Mouse (Mus musculus) WW6 (cell line): ENCODE measurements around the gene Tbx20.

ENCODE experiments used
- DNase-seq: peaks from one replicate; pipeline ENCODE4 v3.0.0-alpha.2; 2013; ENCODE audit warnings: low read depth, low spot score

Gene Tbx20

DNA sequence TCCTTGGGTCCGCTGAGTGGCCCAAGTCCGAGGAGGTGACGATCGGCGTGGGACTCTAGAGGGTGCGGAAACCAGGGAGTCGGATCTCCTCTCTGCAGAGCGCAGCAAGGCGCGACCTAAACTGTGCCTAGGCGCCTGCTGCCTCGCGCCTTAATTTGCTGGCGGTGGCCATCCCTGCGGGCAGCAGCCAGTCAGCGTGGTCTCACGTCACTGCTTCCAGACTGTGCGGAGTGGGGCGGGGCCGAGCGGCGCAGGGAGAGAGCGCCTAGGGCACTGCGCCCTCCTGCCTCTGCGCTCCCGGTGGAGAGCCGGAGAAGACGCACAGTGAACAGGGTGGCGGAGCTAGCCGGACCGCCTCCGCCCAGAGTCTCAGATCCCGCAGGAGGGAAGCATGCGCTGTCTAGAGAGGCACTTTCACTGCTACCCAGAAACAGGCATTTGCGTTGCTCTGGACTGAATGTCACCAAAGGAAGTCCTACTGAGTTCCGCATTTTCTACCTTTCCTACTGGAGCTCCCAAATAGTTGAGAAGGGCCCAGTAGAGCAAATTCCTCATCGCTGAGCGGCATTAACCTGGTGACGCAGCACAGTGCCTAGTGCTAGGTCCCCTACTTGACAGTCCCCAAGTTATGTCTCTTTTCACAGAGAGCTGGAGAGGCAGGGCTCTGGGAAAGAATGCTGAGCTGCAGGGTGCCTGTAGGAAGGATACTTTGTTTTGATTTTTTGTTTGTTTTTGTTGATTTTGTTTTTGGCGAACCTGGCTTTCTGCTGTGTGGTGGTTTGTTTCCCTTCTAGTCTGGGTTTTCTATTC lies at the start of gene Tbx20:
Gene Tbx20, minus strand, starts transcription at position 144 of the 810 bp plus-strand sequence.
- peak; percentile 80 for DNase-seq

DNA sequence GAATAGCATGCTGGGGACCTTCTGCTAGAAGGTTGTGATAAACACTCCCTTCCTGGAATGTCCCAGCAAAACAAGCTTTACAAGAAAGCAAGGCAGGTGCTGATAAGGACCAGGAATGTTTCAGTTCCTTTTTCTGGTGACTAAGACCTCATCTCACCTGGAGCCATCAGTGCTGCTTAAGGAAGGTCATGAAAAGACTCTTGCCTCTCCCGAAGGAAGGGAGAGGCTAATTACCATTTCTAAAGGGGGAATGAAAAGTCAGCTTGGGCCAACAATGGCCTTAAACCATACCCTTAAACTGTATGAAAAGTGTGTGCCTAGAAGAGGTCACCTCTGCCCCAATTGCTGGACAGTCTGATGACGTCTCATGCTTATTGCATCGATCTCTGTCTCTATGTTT lies 44.4 kb upstream of the Tbx20 start:
- DNase-seq = no peak

DNA sequence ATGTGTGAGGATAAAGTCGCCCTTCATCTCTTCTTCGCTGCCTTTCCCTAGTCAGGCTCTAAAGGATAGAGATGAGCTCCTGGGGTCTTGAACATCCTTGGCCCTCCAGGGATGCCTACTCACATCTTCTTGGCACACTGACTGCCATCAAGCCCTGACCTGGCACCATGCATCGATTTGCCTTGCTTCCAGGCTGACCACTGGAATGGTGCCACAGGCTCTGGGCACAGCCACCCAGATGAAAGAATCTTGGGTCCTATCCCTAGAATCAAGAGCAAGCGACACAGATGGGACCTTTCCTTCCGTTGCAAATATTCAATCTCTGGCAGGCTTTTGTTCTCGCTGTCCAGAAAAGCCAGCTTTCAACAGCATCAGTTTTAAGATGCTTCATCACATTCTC lies 38.4 kb upstream of the Tbx20 start:
- DNase-seq = no peak

DNA sequence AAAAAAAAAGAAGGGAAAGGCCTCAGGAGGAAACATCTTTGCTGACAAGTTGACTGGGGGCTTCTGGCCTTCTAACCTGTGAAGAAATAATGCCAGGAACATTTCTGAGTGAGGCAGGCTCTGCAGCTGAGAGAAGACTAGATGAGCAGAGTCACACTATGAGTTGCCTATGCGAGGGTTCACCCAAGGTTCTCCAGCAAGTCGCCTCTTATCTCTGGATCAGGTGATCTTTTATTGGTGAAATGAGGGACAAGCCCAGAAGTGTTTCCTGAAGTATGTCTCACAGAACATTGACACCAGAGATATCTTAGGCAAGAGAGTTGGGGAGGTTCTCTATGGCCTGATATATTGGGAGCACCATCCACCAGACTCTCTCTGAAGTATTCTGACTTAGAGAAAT lies 18.0 kb upstream of the Tbx20 start:
- DNase-seq = no peak

DNA sequence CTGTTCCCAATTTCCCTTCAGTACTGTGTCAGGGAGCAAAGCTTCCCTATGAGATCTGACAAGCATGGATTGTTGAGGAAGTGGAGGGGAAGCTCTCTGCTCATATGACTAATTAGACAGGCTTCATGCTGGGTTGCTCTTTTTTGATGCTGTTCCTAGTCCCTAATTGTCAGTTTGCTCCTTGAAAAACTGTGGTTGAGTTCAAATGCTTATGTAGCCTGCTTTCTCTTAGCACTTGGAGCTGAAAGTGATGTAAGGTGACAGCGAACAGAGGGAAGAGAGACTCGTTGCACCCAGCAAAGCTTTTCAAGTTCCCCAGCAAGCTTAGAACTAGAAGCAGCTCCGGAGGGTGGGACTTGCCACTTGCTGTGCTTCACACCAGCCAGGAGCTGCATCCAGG lies 15.3 kb upstream of the Tbx20 start:
- DNase-seq = no peak

DNA sequence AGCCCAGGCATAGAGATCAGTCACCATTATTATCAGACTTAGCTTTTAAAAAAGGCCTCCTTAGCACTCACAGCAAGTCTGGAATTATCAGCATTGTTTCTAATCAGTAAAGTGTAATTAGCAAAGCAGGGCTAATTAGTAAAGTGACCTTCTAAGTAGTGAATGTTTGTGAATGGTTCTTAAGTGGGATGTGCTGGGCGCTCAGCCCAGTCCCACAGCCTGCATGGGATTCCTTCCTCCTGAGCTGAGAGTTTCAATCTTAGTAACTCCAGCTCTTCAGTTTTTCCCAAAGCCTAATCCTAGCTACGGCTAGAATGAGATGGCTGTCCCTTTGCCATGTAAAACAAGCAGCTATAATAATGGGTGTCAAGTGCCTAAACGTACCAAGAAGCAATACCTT lies 8.2 kb upstream of the Tbx20 start:
- no peak for DNase-seq

DNA sequence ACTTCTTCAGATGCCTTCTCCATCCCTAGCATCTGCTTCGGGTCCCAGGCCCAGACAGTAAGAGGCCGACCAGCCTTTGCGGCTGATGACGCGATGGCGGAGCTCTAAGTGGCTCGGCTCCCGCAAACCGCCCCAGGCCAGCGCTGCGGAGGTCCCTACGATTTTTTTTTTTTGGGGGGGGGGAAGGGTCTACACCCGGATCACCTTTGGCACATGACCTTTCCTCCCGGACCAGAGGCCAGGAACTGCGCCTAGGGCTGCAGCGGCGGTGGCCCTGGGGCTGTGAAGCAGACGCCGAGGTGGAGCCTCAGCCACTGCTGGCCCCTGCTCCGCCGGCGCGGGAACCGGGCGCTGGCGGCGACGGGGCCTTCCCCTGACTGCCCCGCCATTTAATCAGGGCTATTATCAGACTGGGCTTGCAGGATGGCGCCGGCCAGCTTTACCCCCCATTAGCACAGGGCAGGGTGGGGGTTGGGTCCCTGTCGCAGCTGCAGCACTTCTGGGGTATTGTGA lies 6.9 kb upstream of the Tbx20 start:
- no peak for DNase-seq

DNA sequence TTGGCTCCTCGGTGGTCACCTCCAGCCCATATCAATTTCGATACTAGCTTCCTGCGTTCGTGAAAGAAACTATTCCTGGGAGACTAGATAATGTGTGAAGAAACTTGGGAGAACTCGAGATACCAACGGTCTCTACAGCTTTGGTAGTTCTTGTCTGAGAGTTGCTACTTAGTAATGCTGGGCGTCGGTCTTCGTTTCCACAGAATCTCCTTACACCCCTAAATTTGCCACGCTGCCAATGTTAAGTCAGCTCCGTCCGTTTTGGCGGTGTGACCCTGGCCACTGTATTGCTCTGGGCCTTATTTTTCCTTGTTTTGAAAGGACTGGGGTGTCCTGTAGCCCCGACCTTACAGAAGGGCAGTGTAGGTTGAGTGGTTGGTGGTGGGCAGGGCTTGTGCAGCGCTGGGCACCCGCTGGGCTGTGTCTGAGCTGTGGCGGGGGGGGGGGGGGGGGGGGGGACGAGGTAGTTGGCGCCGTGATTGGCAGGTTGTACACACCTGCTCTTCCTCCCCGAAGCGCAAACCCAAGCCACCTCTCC lies 6.4 kb upstream of the Tbx20 start:
- DNase-seq = no peak

DNA sequence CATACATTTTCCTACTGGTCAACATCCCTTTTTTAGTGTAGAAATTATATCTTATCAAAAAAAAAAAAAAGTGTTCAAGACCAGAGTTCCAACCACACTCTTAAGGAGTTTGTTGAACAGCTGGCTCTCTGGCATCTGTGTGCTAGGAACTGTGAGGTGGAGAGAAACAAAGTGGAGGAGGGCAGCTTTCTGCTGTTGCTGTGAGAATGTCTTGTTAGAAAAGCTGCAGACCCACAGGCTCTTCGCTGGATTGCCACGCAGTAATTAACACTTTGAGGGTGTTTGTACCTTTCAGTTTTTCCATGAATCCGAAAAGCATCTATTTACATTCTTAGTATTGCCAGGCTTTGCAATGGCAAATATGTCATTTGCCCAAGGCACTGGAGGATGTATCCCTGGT lies 5.9 kb upstream of the Tbx20 start:
- no peak for DNase-seq

DNA sequence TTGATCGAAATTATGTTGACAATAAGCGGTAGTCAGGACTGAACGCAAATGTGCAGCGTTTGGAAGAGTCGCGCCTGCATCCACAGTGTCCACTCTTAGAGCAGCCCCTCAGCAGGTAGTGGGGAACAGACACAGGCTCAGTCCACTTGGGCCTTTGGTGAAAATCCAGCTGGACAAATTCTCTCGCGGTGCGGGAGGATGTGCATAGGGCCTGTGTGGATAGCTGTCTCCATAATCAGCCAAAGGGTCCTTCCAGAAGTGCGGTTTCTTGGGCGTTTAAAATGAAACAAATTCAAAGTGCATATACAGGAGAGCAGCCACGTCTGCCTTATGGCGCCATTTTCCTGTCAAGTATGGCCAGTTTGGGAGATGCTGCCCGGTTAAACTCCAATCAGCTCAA lies 4.5 kb upstream of the Tbx20 start:
- no peak for DNase-seq

DNA sequence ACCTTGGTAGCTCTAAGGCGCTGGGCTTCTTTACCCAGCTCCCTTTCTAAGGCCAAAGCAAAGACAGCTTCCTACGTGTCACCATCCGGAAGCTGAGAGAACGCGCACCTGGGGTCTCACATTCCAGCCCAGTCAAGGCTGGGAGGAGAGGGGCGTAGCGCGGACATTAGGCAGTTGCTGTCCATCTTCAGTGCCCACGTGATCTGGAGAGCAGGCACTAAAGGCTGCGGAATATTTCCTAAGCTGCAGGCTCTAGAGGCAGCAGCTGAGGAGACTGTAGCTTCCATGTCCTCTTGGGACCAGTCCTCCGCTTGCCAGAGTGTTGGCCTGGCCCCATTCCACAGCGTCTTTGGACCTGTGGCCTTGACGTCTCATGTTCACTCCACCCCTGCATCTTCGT lies 3.9 kb upstream of the Tbx20 start:
- no peak for DNase-seq

DNA sequence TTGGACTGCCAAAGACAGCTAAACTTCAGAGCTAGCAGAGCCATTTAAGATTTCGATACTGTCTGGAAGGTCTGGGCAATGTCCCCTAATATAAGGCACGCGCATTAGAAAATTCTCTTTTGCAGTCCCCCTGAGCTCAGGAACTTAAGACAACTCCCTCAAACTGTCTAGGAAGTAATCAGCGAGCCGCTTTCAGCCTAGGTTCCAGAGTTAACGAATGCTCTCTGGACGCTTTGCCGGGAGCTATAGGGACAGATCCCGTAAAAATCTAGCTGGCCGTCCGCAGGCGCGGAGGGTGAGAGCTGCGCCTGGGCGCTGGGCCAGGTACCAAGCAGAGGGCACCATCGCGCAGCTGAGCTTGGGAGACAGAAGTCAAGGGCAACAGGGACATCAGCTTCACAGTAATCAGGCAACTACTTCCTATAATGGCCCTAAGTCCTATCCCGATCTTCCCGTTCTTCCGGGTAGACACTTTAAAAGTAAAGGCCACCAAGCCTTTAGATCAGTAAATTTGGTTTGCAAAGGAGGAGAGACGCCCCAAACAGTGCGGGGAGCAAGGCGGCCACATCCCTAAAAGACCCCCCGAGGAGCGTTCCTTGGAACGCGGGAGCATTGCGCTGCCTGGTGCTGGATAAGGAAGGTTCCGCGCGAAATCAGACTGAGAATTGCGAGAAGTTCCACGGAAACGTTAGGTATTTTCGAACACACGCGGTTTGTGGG lies 3.2 kb upstream of the Tbx20 start:
- DNase-seq = no peak

DNA sequence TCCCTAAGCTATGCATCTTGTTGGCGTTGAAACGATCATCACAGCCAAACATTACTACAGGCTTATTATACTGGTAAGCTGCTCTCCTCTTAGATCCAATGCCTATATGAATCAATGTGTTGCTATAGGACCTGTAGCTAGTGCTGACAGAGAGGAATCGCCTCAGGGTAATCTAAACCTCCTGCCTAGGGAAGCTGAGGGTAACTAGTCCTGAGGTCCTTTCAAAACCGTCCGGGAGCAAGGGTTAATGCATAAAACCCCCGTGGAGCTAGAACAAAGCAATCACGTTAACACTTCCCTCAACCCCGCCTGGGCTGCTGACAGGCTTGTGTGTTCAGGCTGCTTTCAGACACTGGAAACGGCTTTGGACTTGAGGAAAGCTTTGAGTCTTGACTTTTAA lies 2.4 kb upstream of the Tbx20 start:
- DNase-seq = peak; percentile 74

DNA sequence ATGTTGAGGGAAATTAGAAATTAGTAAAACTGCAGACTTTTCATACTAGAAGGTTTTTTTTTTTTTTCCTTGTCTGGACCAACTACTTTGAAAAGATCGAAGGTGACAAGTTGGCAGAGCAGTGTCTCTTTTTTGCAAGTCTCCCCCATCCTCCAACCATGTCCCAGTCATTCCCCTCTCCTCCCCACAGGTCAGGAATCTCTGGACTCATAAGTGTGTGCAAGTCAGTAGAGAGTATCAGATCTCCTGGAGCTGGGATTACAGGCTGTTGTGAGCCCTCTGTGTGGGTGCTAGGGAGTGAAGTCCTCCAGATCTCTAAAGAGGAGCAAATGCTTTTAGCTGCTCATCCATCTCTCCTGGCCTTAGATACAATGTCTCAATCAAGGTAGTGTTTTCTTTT lies 1.5 kb upstream of the Tbx20 start:
- DNase-seq = no peak

DNA sequence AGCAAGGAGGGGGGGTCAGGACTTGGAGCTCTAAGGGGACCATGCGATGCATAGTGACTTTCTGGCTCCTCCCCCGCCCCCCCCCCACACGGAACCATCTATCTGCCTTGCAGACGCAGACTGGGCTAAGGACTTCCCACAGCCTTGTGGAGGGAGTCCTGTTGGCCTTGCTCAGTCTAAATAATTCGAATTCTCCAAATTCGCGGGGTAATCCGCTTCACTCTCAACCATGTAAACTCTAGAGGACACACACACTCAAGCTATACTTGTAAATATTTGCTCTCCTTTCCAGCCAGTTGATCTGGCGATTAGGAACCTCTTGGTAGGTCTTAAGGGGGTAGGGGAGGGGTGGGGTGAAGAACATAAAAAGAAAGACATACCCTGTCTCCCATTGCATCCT lies 898 bp upstream of the Tbx20 start:
- DNase-seq = no peak

DNA sequence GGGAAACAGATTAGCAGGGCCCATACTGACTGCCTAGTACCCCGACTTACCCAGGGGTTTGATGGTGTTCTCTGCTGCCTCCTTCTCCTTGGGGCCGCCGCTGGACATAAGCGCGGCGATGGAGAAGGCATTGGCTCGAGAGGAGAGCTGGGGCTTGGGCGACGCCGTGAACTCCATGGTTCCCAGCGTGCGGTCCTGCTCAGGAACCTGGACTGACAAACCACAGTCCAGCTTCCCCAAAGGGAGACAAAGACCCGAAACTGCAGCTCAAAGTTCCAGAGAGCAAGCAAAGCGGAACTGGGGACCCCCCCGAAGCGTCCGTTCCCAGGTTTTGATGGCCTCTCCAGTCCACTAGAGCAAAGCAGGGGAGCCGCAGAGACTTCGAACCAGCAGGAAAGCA lies 434 bp downstream of the Tbx20 start:
- no peak for DNase-seq

DNA sequence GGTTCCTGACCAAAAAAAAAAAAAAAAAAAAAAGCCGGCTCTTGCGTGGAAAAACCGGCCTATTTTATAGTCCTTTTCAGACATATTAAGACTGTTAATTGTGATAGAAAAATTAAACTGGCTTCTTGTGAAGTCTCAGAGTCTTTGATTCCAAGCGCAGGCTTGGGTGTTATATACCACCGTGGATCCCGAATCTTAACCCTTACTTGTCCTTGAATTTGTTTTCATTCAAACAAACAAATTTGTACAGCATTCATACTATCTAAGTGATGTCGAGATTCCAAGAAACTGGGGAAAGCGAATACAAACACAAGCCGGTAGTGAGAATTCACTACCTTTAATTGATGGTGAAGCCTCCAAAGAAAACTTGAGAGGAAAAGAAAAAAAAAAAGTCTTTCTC lies 932 bp downstream of the Tbx20 start:
- no peak for DNase-seq

DNA sequence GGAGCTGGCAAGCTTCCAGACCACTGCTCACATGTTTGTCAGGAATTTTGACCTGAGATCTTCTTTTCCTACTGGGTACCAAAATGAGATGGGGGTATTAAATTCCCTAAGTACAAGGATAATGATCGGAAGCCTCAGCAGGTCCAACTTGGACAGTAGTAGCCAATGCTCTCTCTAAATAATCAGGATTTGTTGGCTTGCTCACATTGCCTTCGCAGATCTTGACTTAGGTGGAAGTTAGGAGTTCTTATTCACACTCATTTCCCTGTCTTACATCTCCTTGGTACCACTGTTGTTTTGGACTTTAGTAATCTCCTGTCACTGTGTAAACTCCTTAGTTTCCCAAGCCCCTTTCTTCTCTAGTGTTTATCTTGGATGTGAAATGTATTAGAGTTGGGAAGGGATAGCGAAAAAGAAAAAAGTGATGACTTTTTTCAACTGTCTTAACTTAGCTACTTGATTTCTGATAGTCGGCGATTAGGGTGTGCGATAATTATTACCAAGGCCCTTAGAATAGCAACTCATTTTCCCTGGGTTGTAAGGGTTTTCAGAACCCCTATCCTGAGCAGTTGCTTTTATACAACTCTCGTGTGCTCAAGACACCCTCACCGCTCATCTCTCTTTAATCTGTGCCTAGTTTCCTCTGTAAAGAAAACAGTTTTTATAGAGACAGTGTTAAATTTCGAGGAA lies 1.5 kb downstream of the Tbx20 start:
- no peak for DNase-seq

DNA sequence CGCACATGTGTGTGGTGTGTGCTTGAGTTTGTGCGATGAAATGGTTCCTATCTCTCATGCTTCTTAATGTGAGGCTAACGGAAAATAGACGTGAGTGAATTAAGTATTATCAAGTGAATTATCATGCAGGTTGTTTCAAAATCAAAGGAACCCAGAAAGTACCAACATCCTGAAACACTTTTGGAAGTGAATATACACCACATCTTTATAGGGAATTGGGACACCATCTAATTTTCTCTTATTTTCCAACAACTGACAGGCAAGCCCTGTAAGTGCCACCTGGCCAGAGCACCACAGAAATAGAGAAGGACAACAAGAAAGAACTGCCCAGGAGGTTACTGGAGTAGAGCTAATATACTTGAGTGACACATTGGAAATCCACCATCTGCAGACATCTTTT lies 2.4 kb downstream of the Tbx20 start:
- no peak for DNase-seq

DNA sequence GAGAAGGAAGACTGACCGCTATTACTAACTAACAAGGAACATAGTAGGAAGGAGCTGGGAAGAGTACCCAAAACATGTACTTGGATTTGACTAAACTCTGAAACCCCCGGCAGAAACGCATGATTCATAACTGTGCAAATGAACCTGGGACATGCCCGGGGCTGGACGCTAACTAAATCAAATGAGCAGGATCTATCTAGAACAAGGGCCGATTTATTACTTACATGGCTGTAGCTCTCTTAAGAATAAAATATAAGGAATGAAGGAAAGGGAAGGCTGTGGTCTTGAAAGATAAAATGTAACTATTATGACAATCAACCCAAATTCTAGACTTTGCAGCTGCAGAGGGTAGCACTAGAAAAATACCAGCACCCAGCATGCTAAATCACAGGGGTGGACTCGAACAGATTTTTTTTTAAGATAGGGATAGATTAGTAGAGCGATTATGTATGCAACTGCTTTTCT lies 3.1 kb downstream of the Tbx20 start:
- DNase-seq = no peak

DNA sequence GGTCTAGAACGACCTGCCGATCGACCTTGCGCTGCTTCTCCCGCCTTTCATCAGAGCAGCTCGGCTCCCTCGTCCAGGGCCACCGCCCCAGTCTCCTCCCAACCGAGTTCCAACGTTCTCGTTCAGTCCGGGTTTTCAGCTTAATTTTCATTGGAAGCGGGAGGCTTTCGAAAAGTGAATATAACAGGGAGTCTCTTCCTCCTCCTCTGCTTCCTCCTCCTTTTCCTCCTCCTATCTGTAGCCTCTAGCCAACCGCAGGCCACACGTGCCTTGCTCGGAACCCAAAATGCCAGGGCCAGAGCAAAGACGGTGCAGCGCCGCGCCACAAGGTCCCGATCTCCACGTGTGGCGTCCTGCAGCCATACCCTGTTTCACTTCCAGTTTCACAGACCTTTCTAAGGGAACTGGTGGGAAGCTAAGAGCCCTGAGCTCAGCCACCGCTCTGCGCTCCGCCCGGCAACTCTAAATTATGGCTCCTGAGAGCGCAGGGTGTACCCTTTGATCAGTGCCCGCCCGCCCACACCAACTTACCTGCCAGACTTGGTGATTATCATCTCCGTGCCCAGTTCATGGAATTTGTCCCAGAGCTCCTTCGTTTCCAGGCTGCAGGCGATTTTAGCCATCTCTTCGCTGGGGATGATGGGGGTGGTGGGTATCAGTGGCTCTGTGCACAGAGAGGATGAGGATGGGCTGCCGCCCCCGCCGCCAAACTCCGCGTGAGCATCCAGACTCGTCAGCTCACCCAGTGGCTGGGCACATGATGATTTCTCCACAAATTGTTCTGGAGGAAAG lies 3.8 kb downstream of the Tbx20 start:
- DNase-seq = no peak
